Mouse (Mus musculus) heart, embryonic 11.5 days (tissue): ENCODE results near the gene Gm11168. TPM values are rescaled to one million over a fixed set of nuclear protein-coding genes. Genes with fewer than 3 reads are reported as not detected.
"Not testable (repeated sequence)": the region's sequence is repeated elsewhere in the genome, so short reads cannot be mapped to it uniquely, and the experiment has no call there.

Experiments used
- ATAC-seq: fragments of 200-750 bp; cut with Nextera tagmentation; replicated peaks from 2 replicates; pipeline ENCODE4 v1.8.0; 2017; ENCODE audit warnings: moderate library complexity; ENCODE audit not compliant: insufficient number of reproducible peaks, low FRiP score, low TSS enrichment
- H3K27ac ChIP-seq: fragments of 300-500 bp; sonication (generic); 2 replicates; pipeline ENCODE4 v1.5.1; 2014; ENCODE audit warnings: mild to moderate bottlenecking, low read depth, low read length
- H3K27me3 ChIP-seq: fragments of 300-500 bp; sonication (generic); 2 replicates; pipeline ENCODE4 v1.6.1; 2014; ENCODE audit warnings: mild to moderate bottlenecking, low read length, mixed read lengths; ENCODE audit not compliant: control insufficient read depth, insufficient read depth
- H3K36me3 ChIP-seq: fragments of 300-500 bp; sonication (generic); 2 replicates; pipeline ENCODE4 v1.6.1; 2014; ENCODE audit warnings: mild to moderate bottlenecking, low read length, moderate library complexity, mixed read lengths; ENCODE audit not compliant: control insufficient read depth, insufficient read depth
- H3K4me1 ChIP-seq: fragments of 300-500 bp; sonication (generic); 2 replicates; pipeline ENCODE4 v1.6.1; 2014; ENCODE audit warnings: low read length; ENCODE audit not compliant: control insufficient read depth, insufficient read depth
- H3K4me2 ChIP-seq: fragments of 300-500 bp; sonication (generic); 2 replicates; pipeline ENCODE4 v1.6.1; 2014; ENCODE audit warnings: mild to moderate bottlenecking, moderate library complexity
- H3K4me3 ChIP-seq: fragments of 300-500 bp; sonication (generic); 2 replicates; pipeline ENCODE4 v1.5.1; 2014; ENCODE audit warnings: low read depth, low read length
- H3K9ac ChIP-seq: fragments of 300-500 bp; sonication (generic); 2 replicates; pipeline ENCODE4 v1.6.1; 2014; ENCODE audit warnings: mild to moderate bottlenecking, low read depth, low read length, moderate library complexity
- H3K9me3 ChIP-seq: fragments of 300-500 bp; sonication (generic); replicated peaks from 2 replicates; pipeline ENCODE4 v1.6.1; 2016; ENCODE audit warnings: low read length; ENCODE audit not compliant: control insufficient read depth
- WGBS: fragments of 180-500 bp; shearing (Covaris S2); extraction: QIAGEN DNeasy Blood & Tissue Kit; methylation state at CpG from one replicate; pipeline ENCODE4 v1.1.7; 2014; ENCODE audit not compliant: insufficient replicate concordance; 5-methylcytosine and 5-hydroxymethylcytosine counted together
- polyA plus RNA-seq: library from polyadenylated mRNA; unstranded; fragments of >200 nt; fragmentation: Nextera tagmentation; extraction: Ambion mirVana; gene quantifications from 2 replicates; pipeline ENCODE4 v1.2.1, GENCODE M21; 2014

The Gm11168 gene
- polyA plus RNA-seq, result not detected in 2 replicates

GRCm38 (mm10) chr9:3002794-3003396, at the start of gene Gm11168:
TSS of gene Gm11168 (plus strand) at chr9:3003346.
- H3K4me3 ChIP-seq, H3K4me1 ChIP-seq, ATAC-seq, H3K9me3 ChIP-seq, H3K9ac ChIP-seq, H3K27me3 ChIP-seq, H3K36me3 ChIP-seq, H3K27ac ChIP-seq, H3K4me2 ChIP-seq: not testable (repeated sequence)
- WGBS, result 61% methylated on average over 6 of the region's 14 CpGs

GRCm38 (mm10) chr9:3000445-3000972, 2.6 kb upstream of the Gm11168 start, which contains the start of gene Gm10722:
TSS of gene Gm10722 (plus strand) at chr9:3000922.
- H3K9me3 ChIP-seq, ATAC-seq, H3K27ac ChIP-seq, H3K27me3 ChIP-seq, H3K4me2 ChIP-seq, H3K4me3 ChIP-seq, H3K36me3 ChIP-seq, H3K4me1 ChIP-seq, H3K9ac ChIP-seq: not testable (repeated sequence)
- WGBS, result 57% methylated on average over 12 of the region's 12 CpGs

- WGBS, result 62% methylated on average over 8 of the region's 8 CpGs
- not testable (repeated sequence) for H3K4me2 ChIP-seq, H3K4me1 ChIP-seq, H3K9ac ChIP-seq, H3K27ac ChIP-seq, ATAC-seq, H3K4me3 ChIP-seq, H3K36me3 ChIP-seq, H3K27me3 ChIP-seq, H3K9me3 ChIP-seq
Observed at GRCm38 (mm10) chr9:3001006-3001405, 2.1 kb upstream of the Gm11168 start.

GRCm38 (mm10) chr9:3001948-3002659, 1.0 kb upstream of the Gm11168 start:
- WGBS, result 48% methylated on average over 8 of the region's 11 CpGs
- not testable (repeated sequence) for H3K27ac ChIP-seq, H3K4me3 ChIP-seq, H3K4me2 ChIP-seq, H3K36me3 ChIP-seq, H3K9me3 ChIP-seq, H3K9ac ChIP-seq, H3K27me3 ChIP-seq, H3K4me1 ChIP-seq
- ATAC-seq, result peak; percentile 86

- 69% methylated on average over 1 of the region's 5 CpGs for WGBS
- 0 out of 2 replicates have a peak, but pooled peaks have one; percentile 2 for ATAC-seq
- H3K4me1 ChIP-seq, H3K4me3 ChIP-seq, H3K36me3 ChIP-seq, H3K27ac ChIP-seq, H3K9ac ChIP-seq, H3K4me2 ChIP-seq, H3K9me3 ChIP-seq, H3K27me3 ChIP-seq: not testable (repeated sequence)
Observed at GRCm38 (mm10) chr9:3006179-3006578, 3.0 kb downstream of the Gm11168 start.

GRCm38 (mm10) chr9:3006636-3007035, 3.5 kb downstream of the Gm11168 start:
- not testable (repeated sequence) for H3K9me3 ChIP-seq, H3K4me2 ChIP-seq, H3K36me3 ChIP-seq, H3K4me3 ChIP-seq, H3K27ac ChIP-seq, H3K4me1 ChIP-seq, H3K9ac ChIP-seq, H3K27me3 ChIP-seq
- 65% methylated on average over 7 of the region's 8 CpGs for WGBS
- peak; percentile 75 for ATAC-seq

- WGBS, result 74% methylated on average over 7 of the region's 9 CpGs
Observed at GRCm38 (mm10) chr9:3007272-3007671, 4.1 kb downstream of the Gm11168 start.

GRCm38 (mm10) chr9:3009331-3009730, 6.2 kb downstream of the Gm11168 start:
- H3K4me1 ChIP-seq, H3K9ac ChIP-seq, H3K27me3 ChIP-seq, H3K27ac ChIP-seq, H3K9me3 ChIP-seq, H3K4me2 ChIP-seq, H3K36me3 ChIP-seq, H3K4me3 ChIP-seq: not testable (repeated sequence)
- WGBS, result no CpG with 5 or more reads among the region's 5 CpGs
- ATAC-seq, result peak; percentile 55

More at GRCm38 (mm10) chr9:3007272-3007671, 4.1 kb downstream of the Gm11168 start:
- not testable (repeated sequence) for H3K4me1 ChIP-seq, H3K9me3 ChIP-seq, H3K4me3 ChIP-seq, H3K4me2 ChIP-seq, H3K27ac ChIP-seq, H3K27me3 ChIP-seq, H3K36me3 ChIP-seq, H3K9ac ChIP-seq
- 0 out of 2 replicates have a peak, but pooled peaks have one; percentile 10 for ATAC-seq
